Mouse (Mus musculus): ENCODE measurements around the gene Gls. TPM values are rescaled to one million over a fixed set of nuclear protein-coding genes. Genes with fewer than 3 reads are reported as not detected.

Gls gene
- 240 and 242 TPM in 2 replicates for total RNA-seq (2017)

DNA sequence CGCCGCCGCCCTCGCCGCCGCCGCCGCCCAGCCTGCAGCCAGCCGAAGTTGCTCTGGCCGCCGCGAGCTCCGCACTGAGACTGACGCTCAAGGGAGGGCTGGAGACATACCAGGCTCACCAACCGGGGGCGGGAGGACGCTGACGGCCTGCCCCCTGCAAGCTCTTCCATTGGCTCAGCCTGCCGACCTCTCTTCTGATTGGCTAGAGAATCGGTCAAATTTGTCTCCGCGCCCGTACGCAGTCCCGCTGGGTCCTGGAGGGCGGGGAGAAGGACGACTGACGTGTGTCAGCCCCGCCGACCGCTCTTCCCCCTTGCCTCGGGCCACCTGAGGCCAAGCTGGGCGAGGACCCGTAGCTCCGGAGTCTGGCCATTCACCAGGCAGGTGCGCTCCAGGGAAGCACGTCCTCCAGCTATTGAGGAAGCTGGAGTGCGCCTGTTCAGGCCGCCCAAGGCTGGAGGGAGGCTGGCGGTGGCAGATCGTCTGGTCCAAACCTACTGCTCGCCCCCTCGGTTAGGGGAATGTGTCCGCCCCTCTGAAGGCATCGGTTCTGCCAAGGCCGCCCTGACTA, at the start of gene Gls:
TSS of gene Gls (minus strand) at position 90 of the 571 bp plus-strand sequence.
- peak; percentile 97 to 98 for ATAC-seq (replicated peaks in 1 of 2; ENCODE audit: insufficient read depth in 1 of 2, low FRiP score in 2 of 2, low TSS enrichment in 1 of 2, low read depth in 1 of 2, poor library complexity in 2 of 2, severe bottlenecking in 2 of 2)

DNA sequence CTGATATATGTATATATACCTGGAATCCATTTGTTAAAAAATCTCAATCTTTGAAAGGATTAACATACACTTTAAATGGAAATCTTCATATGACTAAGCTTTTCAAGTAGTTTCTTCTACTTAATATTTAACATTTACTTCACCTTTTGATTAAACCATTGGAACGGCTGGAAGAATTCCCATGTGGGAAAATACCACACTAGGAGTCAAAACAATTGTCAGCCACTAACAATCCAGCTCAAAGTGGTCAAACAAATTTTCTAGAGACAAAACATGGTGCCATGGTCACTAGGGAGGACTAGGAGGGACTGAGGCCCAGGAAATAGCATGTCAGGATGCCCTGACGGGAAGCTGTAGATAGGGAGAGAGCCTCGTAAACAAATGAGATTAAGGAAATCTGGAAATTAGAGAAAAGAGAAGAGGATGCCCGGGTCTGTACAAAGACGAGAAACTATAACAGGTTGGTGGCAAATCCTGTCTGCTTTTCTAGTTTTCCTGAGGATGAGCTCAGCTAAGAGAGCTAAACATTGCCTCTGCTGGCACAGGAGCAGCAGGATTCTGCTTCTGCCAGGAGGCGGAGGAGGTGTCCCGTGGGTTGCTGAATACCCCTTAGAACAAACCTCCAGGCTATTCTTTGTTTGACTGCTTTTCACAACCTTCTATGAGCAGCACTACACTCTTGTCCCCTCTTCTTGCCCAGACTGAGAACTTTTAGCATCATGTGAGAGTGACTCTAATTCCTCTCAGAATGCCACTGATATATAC, 47.0 kb upstream of the Gls start:
- ATAC-seq (replicated peaks in 1 of 2; ENCODE audit: insufficient read depth in 1 of 2, low FRiP score in 2 of 2, low TSS enrichment in 1 of 2, low read depth in 1 of 2, poor library complexity in 2 of 2, severe bottlenecking in 2 of 2) = no peak

DNA sequence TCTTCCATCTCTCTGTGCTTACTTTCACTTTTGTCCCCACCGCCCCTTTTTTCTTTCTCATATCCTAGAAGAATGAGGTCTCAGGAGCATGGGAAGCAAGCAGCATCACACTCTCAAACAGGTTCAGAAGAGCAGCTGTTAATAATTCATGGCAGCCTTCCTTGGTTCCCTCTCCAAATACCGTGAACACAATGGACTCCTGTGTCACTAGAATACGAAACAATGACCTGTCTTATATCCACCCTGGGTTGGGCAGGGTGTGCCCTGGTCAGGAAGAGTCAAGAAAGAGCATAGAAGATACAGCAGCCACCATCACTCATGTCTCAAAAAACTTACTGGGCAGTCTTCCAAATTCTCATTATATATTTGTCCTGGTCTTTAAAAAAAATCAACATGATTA, 46.3 kb upstream of the Gls start:
- ATAC-seq (replicated peaks in 1 of 2; ENCODE audit: insufficient read depth in 1 of 2, low FRiP score in 2 of 2, low TSS enrichment in 1 of 2, low read depth in 1 of 2, poor library complexity in 2 of 2, severe bottlenecking in 2 of 2) = no peak

DNA sequence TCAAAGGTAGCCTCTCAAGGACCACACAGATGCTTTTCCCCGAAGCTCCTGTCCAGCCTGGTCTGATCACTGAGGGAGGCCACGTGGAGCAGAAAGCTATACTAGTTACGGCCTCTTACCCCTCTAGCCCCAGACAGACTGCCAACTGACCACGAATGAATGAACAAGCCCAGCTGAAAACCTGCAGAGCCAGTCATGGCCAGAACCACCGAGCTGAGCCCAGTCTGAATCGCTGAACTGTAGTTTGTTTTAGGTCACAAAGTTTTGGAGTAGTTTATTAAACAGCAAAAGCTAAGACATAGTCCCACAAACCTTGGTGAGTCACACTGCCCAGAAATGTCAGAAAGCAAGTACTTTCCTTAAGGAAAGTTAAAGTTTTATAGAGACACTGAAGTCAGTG, 45.0 kb upstream of the Gls start:
- ATAC-seq (replicated peaks in 1 of 2; ENCODE audit: insufficient read depth in 1 of 2, low FRiP score in 2 of 2, low TSS enrichment in 1 of 2, low read depth in 1 of 2, poor library complexity in 2 of 2, severe bottlenecking in 2 of 2) = no peak

GRCm38 (mm10) chr1:52274210-52274609, 41.2 kb upstream of the Gls start:
- peak; percentile 7 to 42; a peak in 1 of 4 replicates for ATAC-seq (replicated peaks in 1 of 2; ENCODE audit: insufficient read depth in 1 of 2, low FRiP score in 2 of 2, low TSS enrichment in 1 of 2, low read depth in 1 of 2, poor library complexity in 2 of 2, severe bottlenecking in 2 of 2)

- ATAC-seq (replicated peaks in 1 of 2; ENCODE audit: insufficient read depth in 1 of 2, low FRiP score in 2 of 2, low TSS enrichment in 1 of 2, low read depth in 1 of 2, poor library complexity in 2 of 2, severe bottlenecking in 2 of 2) = no peak
These were observed 39.1 kb upstream of the Gls start for GRCm38 (mm10) chr1:52272018-52272678.

DNA sequence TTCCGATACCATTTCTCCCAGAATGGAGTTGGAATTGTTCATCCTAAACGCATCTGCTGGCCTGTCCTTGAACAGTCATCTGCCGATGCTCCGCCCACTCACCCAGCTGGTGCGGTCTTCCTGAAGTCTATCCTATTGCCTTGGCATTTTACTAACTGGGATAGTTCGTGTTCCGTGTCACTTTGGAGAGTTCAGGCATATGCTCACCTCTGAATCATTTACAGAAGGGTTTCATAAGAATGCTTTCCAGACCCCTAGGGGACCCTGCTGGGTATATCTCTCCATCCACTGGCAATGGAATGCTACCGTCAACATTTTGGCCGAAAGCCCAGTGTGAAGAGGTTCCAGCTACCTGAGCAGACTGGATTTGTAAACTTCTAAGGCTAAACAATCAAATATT, 37.3 kb upstream of the Gls start:
- ATAC-seq (replicated peaks in 1 of 2; ENCODE audit: insufficient read depth in 1 of 2, low FRiP score in 2 of 2, low TSS enrichment in 1 of 2, low read depth in 1 of 2, poor library complexity in 2 of 2, severe bottlenecking in 2 of 2) = no peak

DNA sequence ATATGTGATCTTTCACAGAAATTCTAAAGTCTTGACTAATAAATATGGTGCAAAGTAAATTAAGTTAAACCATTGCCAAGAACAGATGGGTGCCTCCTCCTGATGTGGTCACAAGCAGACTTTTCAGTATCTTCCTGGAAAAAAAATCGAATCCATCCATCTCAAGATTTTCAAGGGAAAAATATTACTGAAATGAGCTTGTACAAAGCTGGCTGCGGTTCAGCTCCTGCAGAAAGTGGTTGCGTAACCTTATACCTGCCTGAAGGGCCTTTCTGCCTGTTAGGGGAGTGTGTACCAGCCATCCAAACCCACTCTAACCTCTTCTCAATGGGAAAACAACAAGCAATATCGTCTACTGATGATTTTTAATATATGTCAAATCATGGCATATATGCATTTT, 36.6 kb upstream of the Gls start:
- no peak for ATAC-seq (replicated peaks in 1 of 2; ENCODE audit: insufficient read depth in 1 of 2, low FRiP score in 2 of 2, low TSS enrichment in 1 of 2, low read depth in 1 of 2, poor library complexity in 2 of 2, severe bottlenecking in 2 of 2)

DNA sequence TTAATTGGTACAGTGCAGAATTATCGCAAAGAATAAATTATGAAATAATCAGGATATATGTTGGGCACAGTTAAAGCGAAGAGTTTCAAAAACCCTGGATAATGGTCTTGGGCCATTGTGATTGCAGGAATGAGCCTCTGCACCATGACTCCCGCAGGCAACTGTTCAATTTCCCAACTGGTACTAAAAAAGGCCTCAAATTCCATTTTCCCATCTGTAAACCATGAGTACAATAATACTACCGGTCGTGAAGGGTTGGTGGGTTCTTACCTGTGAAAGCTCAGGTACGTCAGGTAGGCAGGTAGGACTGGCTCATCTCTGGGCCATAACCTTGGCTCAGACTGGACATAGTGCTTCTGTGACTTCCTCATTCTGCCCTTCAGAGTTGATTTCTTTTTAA, 35.0 kb upstream of the Gls start:
- ATAC-seq (replicated peaks in 1 of 2; ENCODE audit: insufficient read depth in 1 of 2, low FRiP score in 2 of 2, low TSS enrichment in 1 of 2, low read depth in 1 of 2, poor library complexity in 2 of 2, severe bottlenecking in 2 of 2) = no peak

DNA sequence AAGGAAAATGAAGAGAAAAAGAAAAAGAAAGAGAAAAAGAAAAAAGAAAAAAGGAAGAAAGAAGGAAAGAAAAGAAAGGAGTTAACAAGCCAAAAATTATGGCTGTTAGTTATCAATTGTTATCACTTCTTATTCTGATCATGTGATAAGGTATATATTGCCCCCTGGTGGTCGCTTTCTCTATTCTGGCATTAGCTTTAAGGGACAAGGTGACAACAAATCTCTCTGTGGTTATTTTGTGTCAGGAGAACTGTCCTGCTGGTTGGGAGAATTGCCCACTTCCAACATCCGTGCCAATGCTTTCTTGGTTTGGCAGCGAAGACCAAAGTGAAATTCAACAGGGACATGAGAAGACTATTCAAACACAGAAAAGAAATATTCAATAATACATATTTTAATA, 34.6 kb upstream of the Gls start:
- ATAC-seq (replicated peaks in 1 of 2; ENCODE audit: insufficient read depth in 1 of 2, low FRiP score in 2 of 2, low TSS enrichment in 1 of 2, low read depth in 1 of 2, poor library complexity in 2 of 2, severe bottlenecking in 2 of 2) = no peak; a peak in 1 of 4 replicates

GRCm38 (mm10) chr1:52265886-52266516, 33.0 kb upstream of the Gls start:
- no peak for ATAC-seq (replicated peaks in 1 of 2; ENCODE audit: insufficient read depth in 1 of 2, low FRiP score in 2 of 2, low TSS enrichment in 1 of 2, low read depth in 1 of 2, poor library complexity in 2 of 2, severe bottlenecking in 2 of 2)

DNA sequence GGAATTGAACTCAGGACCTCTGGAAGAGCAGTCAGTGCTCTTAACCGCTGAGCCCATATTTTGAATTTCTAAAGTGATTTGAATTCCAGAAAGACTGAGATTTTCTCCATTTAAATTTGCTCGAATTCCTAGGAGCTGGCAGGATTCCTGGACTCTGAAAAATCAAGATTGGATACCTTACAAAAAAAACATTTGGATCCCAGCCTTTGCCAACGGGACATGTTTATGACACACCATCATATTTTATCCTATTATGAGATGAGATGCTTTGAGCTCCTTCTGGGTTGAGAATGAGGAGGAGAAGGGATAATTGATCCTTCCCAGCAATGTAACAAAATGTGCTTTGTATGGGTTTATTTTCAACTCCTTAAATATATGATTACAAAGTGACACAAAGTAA, 31.3 kb upstream of the Gls start:
- ATAC-seq (replicated peaks in 1 of 2; ENCODE audit: insufficient read depth in 1 of 2, low FRiP score in 2 of 2, low TSS enrichment in 1 of 2, low read depth in 1 of 2, poor library complexity in 2 of 2, severe bottlenecking in 2 of 2) = no peak

DNA sequence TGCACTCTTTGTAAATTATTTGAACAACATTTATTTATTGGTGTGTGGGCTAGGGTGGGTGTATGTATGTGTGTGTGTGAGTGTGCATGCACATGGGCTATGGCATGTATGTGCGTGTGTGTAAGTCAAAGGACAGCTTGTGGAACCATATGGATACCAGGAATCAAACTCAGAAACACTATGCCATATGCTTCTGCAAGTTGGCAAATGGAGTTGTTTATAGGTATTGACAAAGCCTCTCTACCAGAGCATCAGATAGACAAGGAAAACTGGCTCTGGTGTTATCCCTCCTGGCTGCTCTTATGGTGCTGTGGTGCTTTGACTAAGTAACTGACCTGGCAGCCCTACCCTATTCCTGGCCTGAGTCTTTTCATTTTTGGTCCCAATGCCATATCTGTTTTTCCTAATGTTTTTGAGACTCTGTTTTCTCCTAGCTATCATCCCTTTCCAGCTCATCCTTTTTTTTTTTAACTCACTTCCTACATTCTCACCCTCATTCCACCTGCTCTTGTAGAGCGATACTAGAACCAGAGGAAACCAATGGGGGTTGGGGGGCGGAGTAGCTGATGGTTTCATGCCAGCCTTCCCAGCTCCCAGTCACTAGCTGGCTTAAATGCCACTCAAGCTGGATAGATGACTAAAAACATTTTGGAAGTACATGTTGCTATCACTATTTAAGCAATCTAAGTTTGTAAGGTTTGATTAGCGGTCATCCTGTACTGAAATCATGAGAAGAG, 27.5 kb upstream of the Gls start:
- no peak for ATAC-seq (replicated peaks in 1 of 2; ENCODE audit: insufficient read depth in 1 of 2, low FRiP score in 2 of 2, low TSS enrichment in 1 of 2, low read depth in 1 of 2, poor library complexity in 2 of 2, severe bottlenecking in 2 of 2)

DNA sequence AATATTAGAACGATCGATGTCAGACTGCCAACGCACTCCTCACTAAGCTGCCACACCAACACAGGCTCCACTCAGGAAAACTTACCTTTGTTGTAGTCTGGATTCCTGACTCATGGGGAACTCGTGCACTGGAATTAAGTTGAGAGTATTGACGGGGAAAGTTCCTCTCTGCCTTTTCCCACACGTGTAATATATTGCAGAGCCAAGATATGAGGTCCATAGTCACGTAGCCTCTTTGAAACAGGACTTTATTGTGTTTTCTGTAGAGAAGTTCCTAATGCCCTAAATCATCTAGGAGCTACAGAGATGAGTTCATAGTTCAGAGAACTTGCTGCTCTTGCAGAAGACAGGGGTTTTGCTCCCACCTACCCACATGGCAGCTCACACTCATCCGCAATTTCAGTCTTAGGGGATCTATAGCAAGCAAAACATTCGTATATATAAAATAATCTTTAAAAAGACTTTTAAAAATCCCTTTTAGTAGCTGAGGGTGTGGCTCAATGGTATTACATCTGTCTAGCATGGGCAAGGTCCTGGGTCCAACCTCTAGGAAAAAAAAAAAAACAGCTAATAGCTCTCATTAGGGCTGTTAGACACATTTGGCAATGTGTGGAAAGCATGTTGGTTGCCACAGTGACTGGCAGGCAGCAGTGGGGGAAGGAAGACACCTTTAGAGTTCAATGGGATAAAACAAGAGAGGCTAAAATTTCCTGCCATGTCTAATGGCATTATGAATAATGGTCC, 25.1 kb upstream of the Gls start:
- no peak for ATAC-seq (replicated peaks in 1 of 2; ENCODE audit: insufficient read depth in 1 of 2, low FRiP score in 2 of 2, low TSS enrichment in 1 of 2, low read depth in 1 of 2, poor library complexity in 2 of 2, severe bottlenecking in 2 of 2)

DNA sequence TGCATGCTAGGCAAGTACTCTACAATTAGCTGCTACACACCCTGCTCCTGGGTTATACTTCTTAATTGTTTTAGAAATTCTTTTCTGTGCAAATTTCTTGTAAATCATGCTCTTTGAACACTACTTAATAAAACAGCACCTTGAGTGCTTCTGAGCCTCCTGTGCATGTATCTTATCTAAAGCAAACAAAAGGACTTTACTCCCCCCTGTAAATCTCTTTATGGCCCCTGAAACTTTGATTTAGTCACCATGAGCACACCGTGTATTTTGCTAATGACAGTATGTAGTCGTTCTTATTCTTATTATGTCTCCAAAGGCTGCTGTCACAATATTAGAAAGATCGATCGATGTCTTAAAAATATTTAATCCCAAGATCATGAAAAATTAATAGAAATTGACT, 23.9 kb upstream of the Gls start:
- no peak for ATAC-seq (replicated peaks in 1 of 2; ENCODE audit: insufficient read depth in 1 of 2, low FRiP score in 2 of 2, low TSS enrichment in 1 of 2, low read depth in 1 of 2, poor library complexity in 2 of 2, severe bottlenecking in 2 of 2)

DNA sequence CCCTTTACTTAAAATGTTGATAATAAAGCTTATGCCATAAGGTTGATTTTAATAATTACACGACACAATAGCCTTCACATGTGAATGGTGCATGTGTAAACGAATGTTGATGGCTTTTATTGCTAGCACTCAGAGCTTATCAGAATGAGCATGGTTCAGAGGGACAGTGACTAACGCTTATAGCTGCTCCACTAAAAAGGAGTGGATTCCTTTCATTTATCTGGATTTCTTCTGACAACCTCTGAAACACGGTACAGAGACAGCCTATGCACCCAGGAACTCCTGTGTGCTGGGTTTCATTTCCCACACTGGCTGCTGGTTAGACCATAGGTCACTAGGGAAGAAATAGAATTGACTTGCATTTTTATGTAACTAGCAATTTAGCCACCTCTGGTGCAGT, 23.2 kb upstream of the Gls start:
- ATAC-seq (replicated peaks in 1 of 2; ENCODE audit: insufficient read depth in 1 of 2, low FRiP score in 2 of 2, low TSS enrichment in 1 of 2, low read depth in 1 of 2, poor library complexity in 2 of 2, severe bottlenecking in 2 of 2) = no peak

GRCm38 (mm10) chr1:52254411-52254810, 21.4 kb upstream of the Gls start:
- no peak for ATAC-seq (replicated peaks in 1 of 2; ENCODE audit: insufficient read depth in 1 of 2, low FRiP score in 2 of 2, low TSS enrichment in 1 of 2, low read depth in 1 of 2, poor library complexity in 2 of 2, severe bottlenecking in 2 of 2)

Data from hematopoietic stem cell, adult 5-6 weeks (primary cell).